Mouse (Mus musculus): ENCODE measurements around the gene Sv2c.

Sv2c gene

GRCm38 (mm10) chr13:95994705-95995703 is 137.4 kb downstream of the Sv2c start:
- CTCF ChIA-PET, result interaction anchor here in 1 of 4 experiments (1.8 kb wide), 1 partner anchor 9 kb away, joined by 4 read pairs; no protein-coding TSS in a partner anchor
- POLR2A ChIA-PET, result no interaction called here

GRCm38 (mm10) chr13:95988181-95988580 is 144.2 kb downstream of the Sv2c start:
- ChIA-PET POLR2A (no interaction called here), CTCF (no interaction called here)

GRCm38 (mm10) chr13:95987147-95987546 is 145.2 kb downstream of the Sv2c start:
- POLR2A ChIA-PET, result no interaction called here
- CTCF ChIA-PET, result interaction anchor here in 2 of 4 experiments (0.6 to 1.2 kb wide), 2 partner anchors 14 to 662 kb away, joined by 3 to 8 read pairs; no protein-coding TSS in a partner anchor

GRCm38 (mm10) chr13:95986375-95986774 is 146.0 kb downstream of the Sv2c start:
- POLR2A ChIA-PET, result interaction anchor here in 2 of 4 experiments (0.5 to 0.6 kb wide), 2 partner anchors 438 to 699 kb away, joined by 3 to 4 read pairs; no protein-coding TSS in a partner anchor
- CTCF ChIA-PET, result interaction anchor here (0.5 to 1.3 kb wide), 9 partner anchors 9 to 1055 kb away, joined by 3 to 8 read pairs (median 3); no protein-coding TSS in a partner anchor

- CTCF ChIA-PET, result interaction anchor here in 2 of 4 experiments (0.6 to 1.4 kb wide), 2 partner anchors 11 to 439 kb away, joined by 3 read pairs; no protein-coding TSS in a partner anchor
Measured at GRCm38 (mm10) chr13:95975225-95975624, 157.2 kb downstream of the Sv2c start.

GRCm38 (mm10) chr13:95974106-95974505 is 158.3 kb downstream of the Sv2c start:
- POLR2A ChIA-PET, result interaction anchor here in 1 of 4 experiments (0.7 kb wide), 1 partner anchor 687 kb away, joined by 17 read pairs; no protein-coding TSS in a partner anchor
- CTCF ChIA-PET, result no interaction called here

More at GRCm38 (mm10) chr13:95975225-95975624, 157.2 kb downstream of the Sv2c start:
- POLR2A ChIA-PET, result no interaction called here

- POLR2A ChIA-PET, result interaction anchor here in 1 of 4 experiments (0.6 kb wide), 1 partner anchor 441 kb away, joined by 4 read pairs; no protein-coding TSS in a partner anchor
- CTCF ChIA-PET, result interaction anchor here in 2 of 4 experiments (0.6 to 1.3 kb wide), 4 partner anchors 8 to 73 kb away, joined by 3 to 4 read pairs (median 4); no protein-coding TSS in a partner anchor
Measured at GRCm38 (mm10) chr13:95973368-95973958, 158.9 kb downstream of the Sv2c start.

GRCm38 (mm10) chr13:95968031-95968430 is 164.3 kb downstream of the Sv2c start:
- ChIA-PET CTCF (interaction anchor here in 1 of 4 experiments (0.7 kb wide), 1 partner anchor 227 kb away, joined by 3 read pairs; no protein-coding TSS in a partner anchor), POLR2A (interaction anchor here in 1 of 4 experiments (0.5 to 0.7 kb wide), 2 partner anchors 20 to 237 kb away, joined by 3 read pairs; no protein-coding TSS in a partner anchor)

- CTCF ChIA-PET, result no interaction called here
Measured at GRCm38 (mm10) chr13:95966791-95967190, 165.6 kb downstream of the Sv2c start.

GRCm38 (mm10) chr13:95965596-95965995 is 166.8 kb downstream of the Sv2c start:
- POLR2A ChIA-PET, result interaction anchor here in 1 of 4 experiments (0.6 kb wide), 2 partner anchors 30 to 364 kb away, joined by 3 to 4 read pairs; no protein-coding TSS in a partner anchor
- CTCF ChIA-PET, result interaction anchor here in 1 of 4 experiments (0.7 kb wide), 1 partner anchor 7 kb away, joined by 4 read pairs; no protein-coding TSS in a partner anchor

More at GRCm38 (mm10) chr13:95966791-95967190, 165.6 kb downstream of the Sv2c start:
- POLR2A ChIA-PET, result interaction anchor here in 2 of 4 experiments (0.6 to 0.7 kb wide), 2 partner anchors 286 to 517 kb away, joined by 3 read pairs; no protein-coding TSS in a partner anchor

- ChIA-PET POLR2A (interaction anchor here in 1 of 4 experiments (0.6 kb wide), 2 partner anchors 30 to 364 kb away, joined by 3 to 4 read pairs; no protein-coding TSS in a partner anchor), CTCF (interaction anchor here in 1 of 4 experiments (0.7 kb wide), 1 partner anchor 8 kb away, joined by 4 read pairs; no protein-coding TSS in a partner anchor)
Measured at GRCm38 (mm10) chr13:95965162-95965561, 167.2 kb downstream of the Sv2c start.

GRCm38 (mm10) chr13:95964226-95964625 is 168.2 kb downstream of the Sv2c start:
- CTCF ChIA-PET, result no interaction called here
- POLR2A ChIA-PET, result no interaction called here

- POLR2A ChIA-PET, result no interaction called here
- CTCF ChIA-PET, result no interaction called here
Measured at GRCm38 (mm10) chr13:95963671-95964070, 168.7 kb downstream of the Sv2c start.

- ChIA-PET CTCF (interaction anchor here in 1 of 4 experiments (0.6 kb wide), 2 partner anchors 22 to 78 kb away, joined by 3 to 6 read pairs; no protein-coding TSS in a partner anchor), POLR2A (no interaction called here)
Measured at GRCm38 (mm10) chr13:95961905-95962304, 170.5 kb downstream of the Sv2c start.

GRCm38 (mm10) chr13:95961191-95961791 is 171.1 kb downstream of the Sv2c start:
- ChIA-PET POLR2A (interaction anchor here in 1 of 4 experiments (1.2 kb wide), 1 partner anchor 15 kb away, joined by 4 read pairs; no protein-coding TSS in a partner anchor), CTCF (interaction anchor here in 1 of 4 experiments (0.6 kb wide), 2 partner anchors 22 to 78 kb away, joined by 3 to 6 read pairs; no protein-coding TSS in a partner anchor)

GRCm38 (mm10) chr13:95960477-95961185 is 171.7 kb downstream of the Sv2c start:
- CTCF ChIA-PET, result no interaction called here
- POLR2A ChIA-PET, result interaction anchor here in 1 of 4 experiments (0.6 to 1.2 kb wide), 2 partner anchors 11 to 15 kb away, joined by 3 to 4 read pairs; no protein-coding TSS in a partner anchor

- ChIA-PET POLR2A (interaction anchor here in 1 of 4 experiments (0.6 kb wide), 1 partner anchor 10 kb away, joined by 3 read pairs; no protein-coding TSS in a partner anchor), CTCF (no interaction called here)
Measured at GRCm38 (mm10) chr13:95959651-95960476, 172.5 kb downstream of the Sv2c start.

Measured in embryonic stem cell, embryonic (primary cell).